Mouse (Mus musculus): ENCODE results near the gene Tmem258. TPM values are rescaled to one million over a fixed set of nuclear protein-coding genes. Genes with fewer than 3 reads are reported as not detected.
"Not testable (repeated sequence)": the region's sequence is repeated elsewhere in the genome, so short reads cannot be mapped to it uniquely, and the experiment has no call there.

The Tmem258 gene
- 161 and 170 TPM in 2 replicates for total RNA-seq (2021)
- long read RNA-seq, experiment 1, transcript Tmem258-201 (4 exons, 606 nt) = major isoform, 286 of 317 reads
- long read RNA-seq, experiment 1, partial matches to known transcripts = 21 of 317 reads
- long read RNA-seq, experiment 1, other reads (novel, unspliced or antisense) = 9 of 317 reads
- long read RNA-seq, experiment 2, transcript Tmem258-201 (4 exons, 606 nt) = major isoform, 281 of 308 reads
- long read RNA-seq, experiment 2, partial matches to known transcripts = 24 of 308 reads
- long read RNA-seq, experiment 2, other reads (novel, unspliced or antisense) = 2 of 308 reads

DNA sequence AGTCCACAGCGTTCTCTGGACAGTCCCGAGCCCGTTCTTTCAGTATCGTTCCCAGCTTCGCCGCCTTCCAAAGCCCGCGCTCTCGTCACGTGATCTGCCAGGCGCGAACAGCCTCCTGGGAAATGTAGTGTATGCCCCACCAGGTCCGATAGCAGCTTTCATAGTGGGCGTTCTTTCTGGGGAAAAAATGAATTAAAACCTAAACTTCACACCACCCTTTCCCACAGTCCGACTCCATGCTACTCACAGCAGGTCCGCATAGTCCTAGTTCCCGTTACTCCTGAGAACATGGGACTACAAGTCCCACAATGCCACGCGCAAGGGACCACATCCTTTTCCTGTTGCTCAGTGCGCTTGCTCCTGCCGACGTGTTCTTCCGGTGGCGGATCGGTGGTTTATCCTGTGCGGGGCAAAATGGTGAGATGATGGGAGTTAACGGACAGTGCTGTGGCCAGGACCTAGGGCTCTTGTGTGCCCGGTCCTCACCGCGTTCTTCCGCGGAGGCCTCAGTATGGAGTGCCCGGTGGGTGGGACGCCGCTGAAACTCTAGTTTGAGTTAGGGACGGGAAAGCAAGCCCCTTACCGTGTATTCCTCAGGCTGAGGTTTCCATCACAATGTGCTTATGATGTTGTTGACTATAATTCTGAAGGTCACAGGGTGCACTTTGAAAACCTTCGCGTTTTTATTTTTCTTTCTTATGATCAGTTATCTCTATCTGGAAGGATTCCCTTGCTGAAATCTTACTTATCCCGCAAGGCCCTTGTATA is at the start of gene Tmem258, which contains the start of gene Fen1:
Gene Tmem258, plus strand, starts transcription at position 167 of the 768 bp plus-strand sequence.
Gene Fen1, minus strand, starts transcription at position 322 of the 768 bp plus-strand sequence.
- DNase-seq = peak; percentile 92

DNA sequence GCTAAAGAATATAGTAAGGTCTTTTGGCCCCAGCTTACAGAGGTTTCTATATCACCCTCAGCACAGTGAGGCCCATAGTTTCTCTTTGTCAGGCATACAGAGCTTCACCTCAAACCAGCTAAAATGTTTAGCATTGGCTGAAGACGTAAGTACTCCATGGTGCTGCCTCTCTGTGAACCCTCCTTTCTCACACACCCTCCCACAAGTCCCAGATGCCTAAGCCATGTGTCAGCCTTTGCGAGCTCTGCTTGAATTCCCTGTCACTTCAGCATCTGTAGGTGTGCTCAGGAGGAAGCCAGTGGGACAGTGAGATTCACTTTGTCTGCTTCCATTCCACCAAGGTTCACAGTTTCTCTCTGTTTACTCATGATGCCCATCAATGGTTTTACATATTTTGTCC is 46.1 kb upstream of the Tmem258 start:
- DNase-seq = no peak

DNA sequence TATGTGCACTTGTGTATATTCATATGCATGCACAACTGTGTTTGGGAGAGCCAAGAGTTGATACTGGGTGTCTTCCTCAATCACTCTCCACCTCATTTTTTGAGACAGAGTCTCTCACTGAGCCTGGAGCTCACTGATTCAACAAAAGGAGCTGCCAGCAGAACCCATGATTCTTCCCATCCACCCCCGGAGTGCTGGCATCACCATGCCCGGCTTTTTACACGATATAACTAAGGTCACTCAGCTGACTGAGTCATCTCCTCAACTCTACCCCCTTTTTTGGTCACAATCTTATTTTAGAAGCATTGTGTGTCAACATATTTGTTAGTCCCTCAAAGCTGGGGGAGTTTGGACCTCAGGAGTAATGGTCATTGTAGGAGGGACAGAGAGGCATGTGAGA is 39.9 kb upstream of the Tmem258 start:
- peak; percentile 53 for DNase-seq

DNA sequence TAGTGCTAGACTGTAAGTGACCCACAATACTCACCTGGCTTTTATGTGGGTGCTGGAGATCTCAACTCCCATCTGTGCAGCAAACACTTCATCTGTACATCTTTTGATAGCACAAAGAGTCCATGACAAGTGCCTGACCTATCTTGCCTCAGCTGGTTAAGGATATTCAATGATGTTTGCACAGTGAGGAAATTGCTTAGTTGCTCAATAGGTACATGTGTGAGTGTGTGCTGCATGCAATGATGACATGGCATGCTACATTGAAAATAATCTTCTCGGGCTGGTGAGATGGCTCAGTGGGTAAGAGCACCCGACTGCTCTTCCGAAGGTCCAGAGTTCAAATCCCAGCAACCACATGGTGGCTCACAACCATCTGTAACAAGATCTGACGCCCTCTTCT is 37.9 kb upstream of the Tmem258 start:
- DNase-seq = not testable (repeated sequence)

GRCm38 (mm10) chr19:10167112-10167511 is 36.7 kb upstream of the Tmem258 start:
- DNase-seq = no peak

DNA sequence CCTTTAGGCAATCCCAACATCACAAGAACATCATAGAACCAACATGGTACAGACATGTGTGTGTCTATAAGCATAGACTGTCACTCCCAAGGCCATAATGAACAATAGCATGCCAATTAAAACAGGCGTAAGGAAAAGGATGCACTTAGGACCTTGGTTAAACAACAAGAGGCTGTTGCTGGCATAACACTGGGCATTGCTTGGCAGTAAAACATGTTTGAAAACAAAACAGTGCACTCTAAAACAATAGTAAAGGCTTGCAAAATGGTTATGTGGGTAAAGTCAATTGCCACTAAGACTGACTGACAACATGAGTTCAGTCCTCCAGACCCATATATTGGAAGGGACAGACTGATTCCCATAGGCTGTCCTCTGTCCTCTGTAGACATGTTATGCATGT is 35.9 kb upstream of the Tmem258 start:
- no peak for DNase-seq

DNA sequence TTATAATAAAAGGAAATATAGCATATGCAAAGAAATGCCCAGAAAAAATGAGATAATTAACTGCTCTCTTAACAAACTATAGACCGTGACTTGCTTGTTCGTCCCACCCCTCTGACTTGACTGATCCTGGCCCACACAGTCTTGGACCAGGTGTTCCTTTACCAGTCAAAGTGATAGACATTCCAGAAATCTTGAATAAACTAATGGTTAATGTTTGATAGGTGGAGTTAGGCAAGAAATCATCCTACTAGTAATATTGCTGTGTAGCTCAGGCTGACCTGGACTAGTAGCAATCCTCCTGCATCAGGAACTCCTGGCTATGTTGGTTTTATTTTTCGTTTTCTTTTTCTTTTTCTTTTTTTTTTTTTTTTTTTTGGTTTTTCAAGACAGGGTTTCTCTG is 35.4 kb upstream of the Tmem258 start:
- DNase-seq = no peak

DNA sequence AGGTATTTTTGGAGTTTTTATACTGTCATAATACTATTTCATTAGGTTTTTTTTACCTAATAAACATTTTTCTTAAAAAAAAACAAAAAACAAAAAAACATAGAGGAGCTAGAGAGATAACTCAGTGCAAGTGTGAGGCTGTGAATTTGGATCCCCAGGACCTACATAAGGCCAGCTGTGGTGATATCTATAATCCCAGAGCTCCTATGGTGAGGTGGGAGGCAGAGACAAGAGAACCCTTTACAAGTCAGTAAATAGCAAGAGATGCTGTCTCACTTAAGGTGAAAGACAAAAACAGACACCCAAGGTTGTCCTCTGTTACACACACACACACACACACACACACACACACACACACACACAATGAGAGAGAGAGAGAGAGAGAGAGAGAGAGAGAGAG is 34.6 kb upstream of the Tmem258 start:
- no peak for DNase-seq

DNA sequence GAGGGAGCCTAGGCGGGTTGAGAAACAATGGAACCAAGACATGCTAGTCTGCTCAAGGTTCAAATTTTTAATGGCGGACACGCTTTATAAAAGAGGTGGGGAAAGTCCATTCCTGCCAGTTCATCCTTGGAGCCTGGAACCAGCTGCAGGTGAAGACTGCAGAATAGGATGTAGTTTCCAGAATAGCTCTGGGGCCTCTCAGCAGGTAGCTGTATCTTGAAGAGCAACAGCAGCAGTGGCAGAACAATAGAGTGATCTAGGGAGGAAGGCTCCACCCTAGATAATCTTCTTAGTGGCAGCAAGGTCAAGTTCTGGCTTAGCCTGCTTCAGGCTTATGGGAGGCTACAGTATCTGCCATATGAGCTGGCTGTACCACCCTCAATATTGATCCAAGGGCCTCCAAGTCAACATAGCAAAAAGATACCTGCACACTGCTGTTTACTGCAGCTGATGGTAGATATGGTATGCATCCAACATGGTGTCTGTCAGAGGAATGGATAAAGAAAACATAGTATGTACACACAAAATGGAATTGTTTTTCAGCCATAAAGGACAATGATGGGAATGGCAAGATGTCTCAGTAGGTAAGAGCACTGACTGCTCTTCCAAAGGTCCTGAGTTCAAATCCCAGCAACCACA is 34.0 kb upstream of the Tmem258 start:
- DNase-seq = not testable (repeated sequence)

- no peak for DNase-seq
Observed at GRCm38 (mm10) chr19:10170466-10170865, 33.3 kb upstream of the Tmem258 start.

DNA sequence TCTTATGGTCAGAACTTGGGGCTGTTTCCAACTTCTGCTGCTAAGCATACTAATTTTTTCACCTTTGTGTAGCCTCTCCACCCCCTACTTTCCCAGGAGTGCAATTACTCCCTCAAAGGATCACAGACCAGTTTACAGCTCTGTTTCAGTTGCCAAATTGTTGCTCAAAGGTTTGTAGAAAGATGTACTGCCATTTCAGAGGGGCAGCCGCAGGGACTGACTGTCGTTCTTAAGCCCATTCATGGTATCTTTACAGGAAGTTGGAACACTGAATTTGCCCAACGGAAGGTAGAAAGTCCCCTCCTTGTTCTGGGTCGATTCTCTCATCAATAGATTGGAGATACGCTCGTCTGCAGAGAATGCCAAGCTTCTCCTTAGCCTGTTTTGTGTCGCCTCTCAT is 32.5 kb upstream of the Tmem258 start:
- no peak for DNase-seq

GRCm38 (mm10) chr19:10171846-10172245 is 32.0 kb upstream of the Tmem258 start:
- no peak for DNase-seq

DNA sequence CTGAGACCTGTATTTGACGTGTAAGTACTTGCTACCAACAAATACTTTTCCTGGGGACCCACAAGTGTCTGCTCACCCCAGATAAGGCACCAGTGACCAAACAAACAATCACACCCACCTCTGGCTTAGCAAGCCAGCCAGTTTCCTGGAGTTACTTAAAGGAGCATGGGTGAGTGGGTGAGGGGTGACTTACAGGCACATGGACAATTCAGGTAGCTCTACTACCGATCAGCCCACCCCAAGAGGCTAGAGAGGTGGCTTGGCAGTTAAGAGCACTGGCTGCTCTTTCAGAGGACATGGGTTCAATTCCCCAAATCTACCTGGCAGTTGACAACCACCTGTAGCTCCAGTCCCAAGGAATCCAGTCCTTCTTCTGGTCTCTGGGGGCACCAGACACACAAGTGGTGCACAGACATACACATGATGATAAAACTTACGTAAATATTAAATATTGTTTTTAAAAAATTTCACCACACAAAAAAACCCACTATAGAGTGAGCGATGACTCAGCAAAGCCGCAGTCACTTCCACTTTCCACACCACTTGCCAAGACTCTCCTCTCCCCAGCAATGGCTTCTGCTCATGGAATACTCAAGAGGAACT is 30.6 kb upstream of the Tmem258 start:
- no peak for DNase-seq

GRCm38 (mm10) chr19:10173844-10174539 is 29.8 kb upstream of the Tmem258 start:
- no peak for DNase-seq

- no peak for DNase-seq
Observed at GRCm38 (mm10) chr19:10174956-10175355, 28.9 kb upstream of the Tmem258 start.

DNA sequence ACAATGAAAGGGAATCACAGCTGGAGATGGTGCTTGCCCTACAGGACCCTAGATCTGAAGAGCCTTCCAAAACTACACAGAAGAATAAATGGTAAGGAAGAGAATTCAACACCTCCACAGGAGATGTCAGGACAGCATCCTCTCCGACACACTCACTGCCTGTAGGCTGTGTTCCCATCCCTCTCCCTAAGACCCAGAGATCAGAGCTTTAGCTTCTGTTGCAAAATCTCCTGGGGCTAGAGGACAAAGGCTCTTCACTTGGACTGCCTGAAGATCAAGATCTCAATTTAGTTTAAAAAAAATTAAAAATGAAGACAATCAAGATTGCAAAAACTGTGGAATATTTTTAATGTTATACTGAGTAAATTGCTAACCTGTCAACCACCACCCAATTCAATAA is 27.3 kb upstream of the Tmem258 start:
- no peak for DNase-seq

GRCm38 (mm10) chr19:10176941-10177372 is 26.9 kb upstream of the Tmem258 start:
- peak; percentile 49 for DNase-seq

DNA sequence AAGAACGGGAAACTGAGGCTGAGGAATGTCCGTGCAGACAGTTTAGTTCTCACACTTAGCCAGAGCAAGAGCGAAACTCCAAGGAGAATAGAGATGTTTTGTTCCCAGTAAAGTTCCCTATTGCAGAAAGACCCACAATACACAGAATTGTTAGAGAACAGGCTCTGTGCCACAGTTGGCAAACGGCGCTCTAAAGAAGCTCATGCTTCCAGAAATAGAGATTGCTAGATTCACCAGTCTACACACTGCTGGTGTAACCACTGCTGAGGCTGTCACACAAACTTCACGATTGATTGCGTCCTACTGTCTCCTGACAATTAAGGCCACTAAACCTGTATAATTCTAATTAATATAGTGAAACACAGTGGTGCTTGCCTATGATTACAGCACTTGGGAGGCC is 22.6 kb upstream of the Tmem258 start:
- no peak for DNase-seq

GRCm38 (mm10) chr19:10182142-10182541 is 21.7 kb upstream of the Tmem258 start:
- no peak for DNase-seq

- peak; percentile 96 for DNase-seq
Observed at GRCm38 (mm10) chr19:10182670-10183298, 21.0 kb upstream of the Tmem258 start, which contains the start of gene Fads1. TSS of gene Fads1 (plus strand) at chr19:10182888.

- DNase-seq = peak; percentile 87
Observed at GRCm38 (mm10) chr19:10183299-10183983, 20.4 kb upstream of the Tmem258 start.

Measured in adrenal gland, postnatal 14 days (tissue).